Mouse (Mus musculus): Measurements from ENCODE around the gene Exoc8.
A peak's percentile ranks its signal among the peaks of the same experiment; 100 is the strongest.

The Exoc8 gene

GRCm38 (mm10) chr8:124897386-124898250 lies at the start of gene Exoc8, which contains the start of gene Sprtn:
Gene Exoc8, minus strand, starts transcription at chr8:124897705.
Gene Sprtn, plus strand, starts transcription at chr8:124897886.
- peak; percentile 98 for DNase-seq

GRCm38 (mm10) chr8:124944406-124944805 lies 46.9 kb upstream of the Exoc8 start:
- no peak for DNase-seq

GRCm38 (mm10) chr8:124943801-124944200 lies 46.3 kb upstream of the Exoc8 start:
- DNase-seq: no peak

GRCm38 (mm10) chr8:124937293-124937692 lies 39.8 kb upstream of the Exoc8 start:
- DNase-seq: no peak

GRCm38 (mm10) chr8:124936699-124937098 lies 39.2 kb upstream of the Exoc8 start:
- DNase-seq: no peak

GRCm38 (mm10) chr8:124935116-124935515 lies 37.6 kb upstream of the Exoc8 start:
- no peak for DNase-seq

GRCm38 (mm10) chr8:124932435-124932834 lies 34.9 kb upstream of the Exoc8 start:
- no peak for DNase-seq

GRCm38 (mm10) chr8:124930649-124931048 lies 33.1 kb upstream of the Exoc8 start:
- no peak for DNase-seq

- no peak for DNase-seq
These were observed 32.6 kb upstream of the Exoc8 start for GRCm38 (mm10) chr8:124930086-124930485.

GRCm38 (mm10) chr8:124929006-124929405 lies 31.5 kb upstream of the Exoc8 start:
- no peak for DNase-seq

- no peak for DNase-seq
These were observed 28.9 kb upstream of the Exoc8 start for GRCm38 (mm10) chr8:124926351-124926771.

- DNase-seq: no peak
These were observed 28.2 kb upstream of the Exoc8 start for GRCm38 (mm10) chr8:124925544-124926266.

- DNase-seq: no peak
These were observed 26.6 kb upstream of the Exoc8 start for GRCm38 (mm10) chr8:124923971-124924652.

GRCm38 (mm10) chr8:124922490-124923089 lies 25.1 kb upstream of the Exoc8 start:
- no peak for DNase-seq

- no peak for DNase-seq
These were observed 24.1 kb upstream of the Exoc8 start for GRCm38 (mm10) chr8:124921369-124922279.

GRCm38 (mm10) chr8:124917741-124918484 lies 20.4 kb upstream of the Exoc8 start:
- DNase-seq: peak; percentile 37

GRCm38 (mm10) chr8:124914061-124914460 lies 16.6 kb upstream of the Exoc8 start:
- no peak for DNase-seq

- no peak for DNase-seq
These were observed 14.7 kb upstream of the Exoc8 start for GRCm38 (mm10) chr8:124911938-124912872.

GRCm38 (mm10) chr8:124910349-124910748 lies 12.8 kb upstream of the Exoc8 start:
- DNase-seq: peak; percentile 81

- DNase-seq: no peak
These were observed 12.4 kb upstream of the Exoc8 start for GRCm38 (mm10) chr8:124909936-124910335.
